Mouse (Mus musculus) heart, postnatal 0 days (tissue): ENCODE measurements around the gene Slc52a3. TPM values are rescaled to one million over a fixed set of nuclear protein-coding genes. Genes with fewer than 3 reads are reported as not detected.

Experiments used
- ATAC-seq: fragments of 200-750 bp; cut with Nextera tagmentation; 2 replicates; pipeline ENCODE4 v1.8.0; 2017; ENCODE audit warnings: low read depth, moderate number of reproducible peaks, moderate library complexity; ENCODE audit not compliant: insufficient read depth
- DNase-seq: peaks from one replicate; pipeline ENCODE4 v3.0.0-alpha.2; 2016; ENCODE audit warnings: low spot score
- H3K27ac ChIP-seq: fragments of 300-500 bp; sonication (generic); 2 replicates; pipeline ENCODE4 v1.5.1; 2014; ENCODE audit warnings: low read depth, mild to moderate bottlenecking
- H3K27me3 ChIP-seq: fragments of 300-500 bp; sonication (generic); 2 replicates; pipeline ENCODE4 v1.6.1; 2014; ENCODE audit warnings: low read length, mixed read lengths; ENCODE audit not compliant: control insufficient read depth, insufficient read depth
- H3K36me3 ChIP-seq: fragments of 300-500 bp; sonication (generic); replicated peaks from 2 replicates; pipeline ENCODE4 v1.6.1; 2014; ENCODE audit warnings: low read length, mixed read lengths; ENCODE audit not compliant: control insufficient read depth, insufficient read depth
- H3K4me1 ChIP-seq: fragments of 300-500 bp; sonication (generic); 2 replicates; pipeline ENCODE4 v1.6.1; 2014; ENCODE audit warnings: antibody characterized with exemption; ENCODE audit not compliant: control insufficient read depth, insufficient read depth
- H3K4me2 ChIP-seq: fragments of 300-500 bp; sonication (generic); 2 replicates; pipeline ENCODE4 v1.6.1; 2014; ENCODE audit warnings: low read depth, mild to moderate bottlenecking, low read length, moderate library complexity
- H3K4me3 ChIP-seq: fragments of 300-500 bp; sonication (generic); 2 replicates; pipeline ENCODE4 v1.5.1; 2014; ENCODE audit warnings: low read depth, low read length
- H3K9ac ChIP-seq: fragments of 300-500 bp; sonication (generic); replicated peaks from 2 replicates; pipeline ENCODE4 v1.6.1; 2014; ENCODE audit warnings: low read depth, low read length, mixed read lengths
- H3K9me3 ChIP-seq: fragments of 300-500 bp; sonication (generic); replicated peaks from 2 replicates; pipeline ENCODE4 v1.6.1; 2016; ENCODE audit warnings: low read length; ENCODE audit not compliant: control insufficient read depth
- CTCF ChIP-seq: IDR thresholded peaks from 2 replicates; pipeline ENCODE4 v1.5.1; 2016; ENCODE audit warnings: antibody characterized with exemption, control low read depth, low read depth
- EP300 ChIP-seq: IDR thresholded peaks from 2 replicates; pipeline ENCODE4 v1.6.1; 2016; ENCODE audit warnings: antibody characterized with exemption, low read depth
- WGBS: fragments of 180-500 bp; shearing (Covaris S2); extraction: QIAGEN DNeasy Blood & Tissue Kit; methylation state at CpG from one replicate; pipeline ENCODE4 v1.1.7; 2014; 5-methylcytosine and 5-hydroxymethylcytosine counted together
- polyA plus RNA-seq: library from polyadenylated mRNA; unstranded; fragments of >200 nt; fragmentation: Nextera tagmentation; extraction: Ambion mirVana; gene quantifications from 2 replicates; pipeline ENCODE4 v1.2.1, GENCODE M21; 2015
- total RNA-seq: library from RNA; depleted of rRNA; stranded (reverse); fragments of >200 nt; gene quantifications from 2 replicates; pipeline ENCODE4 v1.2.3, GENCODE M21; 2014; ENCODE audit warnings: low replicate concordance

Slc52a3 gene
- total and polyA plus RNA-seq, 2 experiments from 2014 or later: 0.68 to 6.6 TPM

- no peaks in the 10 kb centered on the region for H3K9me3 ChIP-seq
- ATAC-seq (no peak), DNase-seq (no peak)
- H3K4me1 ChIP-seq: peaks cover 42% of the 10 kb centered on the region
- H3K9ac ChIP-seq: no peak overlapping the region
- H3K4me2 ChIP-seq: no peak overlapping the region
- WGBS: 92% methylated on average over 5 of the region's 5 CpGs
- H3K4me3 ChIP-seq: no peak overlapping the region
- H3K27me3 ChIP-seq: peaks cover 24% of the 10 kb centered on the region
- H3K36me3 ChIP-seq: no peaks in the 10 kb centered on the region
- no peak overlapping the region for H3K27ac ChIP-seq
- no peak for TF ChIP-seq EP300
- TF ChIP-seq CTCF: no peak
Measured at GRCm38 (mm10) chr2:151975295-151975694, 21.0 kb upstream of the Slc52a3 start.

- TF ChIP-seq CTCF: no peak
- no peak for TF ChIP-seq EP300
- H3K27ac ChIP-seq: no peak overlapping the region
- no peaks in the 10 kb centered on the region for H3K9me3 ChIP-seq
- 95% methylated on average over 3 of the region's 3 CpGs for WGBS
- H3K9ac ChIP-seq: no peak overlapping the region
- no peak overlapping the region for H3K4me2 ChIP-seq
- peaks cover 40% of the 10 kb centered on the region for H3K4me1 ChIP-seq
- no peaks in the 10 kb centered on the region for H3K36me3 ChIP-seq
- no peak overlapping the region for H3K4me3 ChIP-seq
- ATAC-seq (no peak), DNase-seq (no peak)
- peaks cover 24% of the 10 kb centered on the region for H3K27me3 ChIP-seq
Measured at GRCm38 (mm10) chr2:151976067-151976466, 20.2 kb upstream of the Slc52a3 start.

GRCm38 (mm10) chr2:151977689-151978440 lies 18.4 kb upstream of the Slc52a3 start:
- Histone ChIP-seq H3K27me3 (peaks cover 11% of the 10 kb centered on the region), H3K4me3 (no peak overlapping the region), H3K9me3 (no peaks in the 10 kb centered on the region), H3K4me1 (peaks cover 31% of the 10 kb centered on the region), H3K36me3 (no peaks in the 10 kb centered on the region), H3K27ac (no peak overlapping the region), H3K9ac (no peak overlapping the region), H3K4me2 (peak overlapping the region; percentile 95; the same call in 1 of the 2 replicates)
- TF ChIP-seq EP300: no peak
- no peak for TF ChIP-seq CTCF
- ATAC-seq (no peak), DNase-seq (no peak)
- WGBS: 74% methylated on average over 4 of the region's 4 CpGs

- no peak for DNase-seq
- H3K9me3 ChIP-seq: no peaks in the 10 kb centered on the region
- WGBS: 84% methylated on average over 6 of the region's 6 CpGs
- peaks cover 10% of the 10 kb centered on the region for H3K27me3 ChIP-seq
- H3K36me3 ChIP-seq: no peaks in the 10 kb centered on the region
- H3K4me1 ChIP-seq: peaks cover 25% of the 10 kb centered on the region; the same call in 1 of the 2 replicates
- H3K4me2 ChIP-seq: peak overlapping the region; percentile 95; the same call in 1 of the 2 replicates
- no peak overlapping the region for H3K4me3 ChIP-seq
- TF ChIP-seq CTCF: no peak
- no peak for TF ChIP-seq EP300
- no peak for ATAC-seq
- no peak overlapping the region for H3K27ac ChIP-seq
- H3K9ac ChIP-seq: no peak overlapping the region
Measured at GRCm38 (mm10) chr2:151978494-151978893, 17.8 kb upstream of the Slc52a3 start.

GRCm38 (mm10) chr2:151979470-151980354 lies 16.6 kb upstream of the Slc52a3 start, which contains the start of gene Fam110a:
TSS of gene Fam110a (minus strand) at chr2:151980219.
- no peaks in the 10 kb centered on the region for H3K36me3 ChIP-seq
- peak within 1 kb of the TSS; percentile 13; the same call in 1 of the 2 replicates for H3K27ac ChIP-seq

More at GRCm38 (mm10) chr2:151979470-151980354, 16.6 kb upstream of the Slc52a3 start, which contains the start of gene Fam110a:
- Histone ChIP-seq H3K9me3 (no peaks in the 10 kb centered on the region), H3K4me3 (peak within 1 kb of the TSS; percentile 75), H3K27me3 (peaks cover 1% of the 10 kb centered on the region), H3K9ac (peak within 1 kb of the TSS; percentile 67), H3K4me2 (peak within 1 kb of the TSS; percentile 95), H3K4me1 (peaks cover 19% of the 10 kb centered on the region; the same call in 1 of the 2 replicates)
- TF ChIP-seq CTCF (no peak), EP300 (no peak)
- peak; percentile 85 for DNase-seq
- peak; percentile 88 for ATAC-seq
- WGBS: 1% methylated on average over 46 of the region's 46 CpGs
